Mouse (Mus musculus): Measurements from ENCODE around the gene Ttc28. TPM values are rescaled to one million over a fixed set of nuclear protein-coding genes. Genes with fewer than 3 reads are reported as not detected.
"Not testable (repeated sequence)": the region's sequence is repeated elsewhere in the genome, so short reads cannot be mapped to it uniquely, and the experiment has no call there.

Gene Ttc28
- total RNA-seq, 2 experiments from 2014 or later = 10.2 to 11.7 TPM

DNA sequence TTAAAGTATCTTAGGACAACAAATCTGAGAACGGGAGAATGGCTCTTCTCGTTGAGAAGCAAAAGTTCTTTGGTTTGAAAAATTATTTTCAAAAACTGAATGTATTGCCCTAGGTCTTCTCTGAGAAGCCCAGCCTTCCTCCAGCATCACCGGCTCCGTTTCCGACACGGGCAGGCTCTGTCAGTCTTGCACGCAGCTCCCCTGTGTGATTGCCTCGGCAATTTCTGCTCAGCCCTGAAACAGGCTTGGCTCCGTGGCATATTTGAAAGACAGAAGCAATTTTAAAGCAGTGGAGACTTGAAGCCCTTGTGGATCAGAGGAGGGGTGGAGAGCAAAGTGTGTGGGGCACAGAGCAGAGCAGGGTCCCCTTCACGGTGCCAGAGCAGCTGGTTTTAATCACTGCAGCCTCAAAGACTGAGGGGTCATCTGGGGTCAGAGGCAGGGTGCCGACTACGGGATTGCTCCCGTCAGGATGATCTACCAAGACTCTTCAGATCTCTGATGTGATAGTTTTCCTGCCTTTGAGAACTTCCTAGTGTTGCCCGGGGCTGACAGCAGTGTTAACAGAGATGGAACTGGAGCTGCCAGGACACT lies 363.9 kb downstream of the Ttc28 start:
- DNase-seq (ENCODE audit: low spot score in 2 of 2) = no peak
- Histone ChIP-seq H3K4me3 (no peak overlapping the region), H3K27ac (no peak overlapping the region)
- TF ChIP-seq CTCF (conservative IDR thresholded peaks at IDR 0.05) = no peak

DNA sequence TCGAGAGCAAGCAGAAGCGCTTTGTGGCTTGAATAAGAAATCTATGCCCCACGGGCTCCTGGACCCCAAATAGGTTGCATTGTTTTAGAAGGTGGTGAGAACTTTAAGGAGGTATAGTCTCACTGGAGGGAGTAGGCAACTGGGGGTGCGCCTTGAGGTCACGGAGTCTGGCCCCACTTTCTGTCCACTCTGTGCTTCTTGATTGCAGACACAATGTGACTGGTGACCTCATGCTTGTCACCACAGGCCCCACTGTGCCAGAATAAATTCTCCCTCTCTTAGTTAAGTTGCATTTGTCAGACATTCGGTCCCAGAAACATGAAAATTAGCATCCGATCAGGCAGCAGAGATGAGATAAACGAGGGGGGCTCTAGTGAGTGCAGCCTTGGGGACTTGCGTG lies 364.5 kb downstream of the Ttc28 start:
- TF ChIP-seq CTCF (conservative IDR thresholded peaks at IDR 0.05) = no peak
- DNase-seq (ENCODE audit: low spot score in 2 of 2) = no peak
- no peak overlapping the region for H3K27ac ChIP-seq
- H3K4me3 ChIP-seq = no peak overlapping the region

DNA sequence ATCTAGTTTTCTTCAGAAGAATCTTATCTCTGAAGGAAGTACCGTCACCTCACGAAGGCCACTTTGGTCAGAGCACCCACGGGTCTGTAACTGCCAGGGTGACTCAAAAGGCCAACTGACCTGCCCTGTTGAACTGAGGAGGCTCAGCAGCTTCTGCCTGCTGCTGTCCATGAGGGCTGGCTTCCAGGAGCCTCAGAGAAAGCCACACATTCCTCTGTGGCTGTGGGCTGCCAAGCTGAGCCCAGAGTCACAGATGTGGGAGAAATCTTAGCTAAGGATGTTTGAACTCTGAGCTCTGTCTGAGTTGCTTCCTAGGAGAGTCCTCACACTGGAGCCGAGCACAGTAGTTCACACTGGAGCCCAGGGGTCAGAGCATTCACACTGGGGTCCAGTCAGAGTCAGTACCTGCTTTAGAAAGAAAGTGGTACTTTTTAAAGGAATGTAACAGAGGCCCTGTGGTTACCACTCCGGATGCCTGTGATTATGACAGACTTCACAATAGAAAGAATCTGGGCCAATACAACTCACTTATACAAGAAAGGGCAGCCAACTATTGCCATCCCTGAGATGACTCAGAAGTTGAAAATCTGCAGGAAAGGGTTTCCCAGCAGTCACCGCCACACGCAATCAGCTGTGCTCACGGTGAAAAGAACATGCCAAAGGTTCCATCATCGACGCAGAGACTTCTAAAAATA lies 368.1 kb downstream of the Ttc28 start:
- Histone ChIP-seq H3K4me3 (no peak overlapping the region), H3K27ac (no peak overlapping the region)
- TF ChIP-seq CTCF (conservative IDR thresholded peaks at IDR 0.05) = no peak
- no peak for DNase-seq (ENCODE audit: low spot score in 2 of 2)

DNA sequence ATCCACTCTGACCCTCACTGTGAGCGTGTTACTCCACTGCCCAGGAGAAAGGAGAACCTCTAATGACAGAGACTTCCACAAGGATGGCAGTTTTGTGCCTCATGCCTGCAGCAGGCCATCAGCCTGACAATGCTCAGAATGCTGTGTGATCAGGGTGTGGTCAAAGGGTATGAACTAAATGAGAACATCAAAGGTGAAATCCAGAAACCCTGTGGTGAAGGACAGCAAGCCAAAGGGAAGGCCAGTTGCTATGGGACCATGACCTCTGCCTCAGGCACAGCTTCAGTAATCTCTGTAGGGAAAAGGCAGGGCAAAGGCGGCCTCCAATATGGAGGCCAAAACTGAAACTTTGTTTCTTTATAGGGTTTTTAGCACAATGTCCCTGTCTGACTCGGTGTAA lies 372.5 kb downstream of the Ttc28 start:
- no peak overlapping the region for H3K27ac ChIP-seq
- no peak overlapping the region for H3K4me3 ChIP-seq
- DNase-seq (ENCODE audit: low spot score in 2 of 2) = no peak
- no peak for TF ChIP-seq CTCF (conservative IDR thresholded peaks at IDR 0.05)

DNA sequence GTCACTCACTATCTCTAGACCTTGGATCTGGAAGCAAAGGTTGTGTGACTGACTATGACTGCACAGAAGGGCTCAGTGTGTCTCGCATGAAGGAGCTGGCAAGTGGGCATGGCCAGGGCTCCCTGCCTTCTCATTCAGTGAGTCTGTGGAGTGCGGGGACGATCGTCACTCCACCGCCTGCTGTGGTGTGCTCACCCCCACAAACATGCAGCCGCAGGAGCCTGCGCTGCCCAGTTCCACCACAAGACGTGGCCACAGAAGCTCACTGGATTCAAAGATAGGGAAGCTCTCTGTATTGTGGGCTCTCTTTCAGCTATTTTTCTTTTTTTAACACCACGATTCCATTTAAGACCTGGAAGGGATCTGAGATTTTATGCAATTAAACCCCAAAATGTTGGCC lies 374.8 kb downstream of the Ttc28 start:
- no peak overlapping the region for H3K27ac ChIP-seq
- no peak for DNase-seq (ENCODE audit: low spot score in 2 of 2)

DNA sequence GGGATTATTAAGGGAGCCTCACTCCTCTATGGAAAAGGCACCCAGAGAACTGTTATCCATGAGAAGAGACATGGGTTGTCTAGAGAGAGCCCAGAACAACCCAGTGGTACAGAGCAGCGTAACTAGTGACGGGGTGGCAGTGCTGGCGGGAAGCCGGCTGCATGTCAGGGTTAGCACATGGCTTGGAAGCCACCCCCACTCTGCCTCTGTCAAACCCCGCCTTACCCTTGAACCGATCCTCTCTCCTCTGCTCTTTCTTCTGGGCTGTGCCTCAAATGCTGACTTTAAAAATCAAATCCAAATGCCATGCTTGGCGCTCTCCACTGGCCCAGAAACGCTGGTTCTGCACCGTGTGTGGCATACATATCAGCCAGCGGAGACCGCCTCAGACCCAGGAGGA lies 375.2 kb downstream of the Ttc28 start:
- Histone ChIP-seq H3K4me3 (no peak overlapping the region), H3K27ac (no peak overlapping the region)
- no peak for TF ChIP-seq CTCF (conservative IDR thresholded peaks at IDR 0.05)
- DNase-seq (ENCODE audit: low spot score in 2 of 2) = peak in 1 of 2 experiments; percentile 18

More for the DNA sequence above, 374.8 kb downstream of the Ttc28 start:
- H3K4me3 ChIP-seq = no peak overlapping the region
- no peak for TF ChIP-seq CTCF (conservative IDR thresholded peaks at IDR 0.05)

DNA sequence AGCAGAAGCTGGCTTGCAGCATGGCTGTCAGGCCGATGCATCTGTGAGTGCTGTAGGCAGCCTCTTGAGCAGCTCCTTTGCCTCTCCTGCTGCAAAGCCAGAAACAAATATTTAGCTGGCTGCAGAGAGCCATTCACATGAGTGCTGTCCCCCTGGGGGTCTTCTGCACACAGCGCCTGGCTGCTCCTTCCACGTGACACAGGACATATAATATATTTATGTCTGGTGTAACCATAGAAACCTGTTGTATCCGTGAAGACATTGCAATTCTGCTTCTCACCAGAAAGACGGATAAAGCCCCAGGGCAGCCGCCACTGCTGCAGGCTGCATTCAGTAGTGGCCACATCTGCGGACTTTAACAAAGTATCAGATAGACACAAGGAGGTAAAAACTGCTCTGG lies 376.6 kb downstream of the Ttc28 start:
- H3K4me3 ChIP-seq = no peak overlapping the region
- no peak overlapping the region for H3K27ac ChIP-seq
- no peak for DNase-seq (ENCODE audit: low spot score in 2 of 2)
- TF ChIP-seq CTCF (conservative IDR thresholded peaks at IDR 0.05) = no peak

DNA sequence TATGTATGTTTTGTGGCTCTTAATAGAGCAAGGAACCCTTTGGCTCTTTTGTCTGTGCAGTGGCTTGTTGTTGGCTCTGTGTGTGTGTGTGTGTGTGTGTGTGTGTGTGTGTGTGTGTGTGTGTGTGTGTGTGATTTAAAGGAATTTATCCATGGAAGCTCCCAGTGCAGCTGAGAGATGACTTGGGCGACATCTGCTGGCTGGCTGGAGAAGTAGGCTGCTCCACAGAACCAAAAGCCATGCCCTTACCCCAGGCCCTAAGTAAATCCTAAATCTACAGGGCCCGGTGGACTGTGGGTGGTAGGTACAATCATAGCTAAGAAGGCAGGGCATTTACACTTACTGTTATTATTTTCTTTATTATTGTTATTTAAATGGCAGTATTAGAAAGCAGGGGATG lies 377.5 kb downstream of the Ttc28 start:
- TF ChIP-seq CTCF (conservative IDR thresholded peaks at IDR 0.05) = peak; percentile 75
- no peak overlapping the region for H3K27ac ChIP-seq
- H3K4me3 ChIP-seq = no peak overlapping the region
- peak; percentile 49 to 69 for DNase-seq (ENCODE audit: low spot score in 2 of 2)

DNA sequence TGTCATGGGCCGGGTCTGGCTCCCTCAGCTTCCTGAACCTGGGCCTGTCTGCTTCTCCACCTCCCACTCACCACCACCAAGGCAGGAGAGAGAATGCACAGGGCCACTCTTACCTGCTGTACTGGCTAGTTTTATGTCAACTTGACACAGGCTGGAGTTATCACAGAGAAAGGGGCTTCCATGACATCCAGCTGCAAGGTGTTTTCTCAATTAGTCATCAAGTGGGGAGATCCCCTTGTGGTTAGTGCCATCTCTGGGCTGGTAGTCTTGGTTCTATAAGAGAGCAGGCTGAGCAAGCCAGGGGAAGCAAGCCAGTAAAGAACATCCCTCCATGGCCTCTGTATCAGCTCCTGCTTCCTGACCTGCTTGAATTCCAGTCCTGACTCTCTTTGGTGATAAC lies 381.6 kb downstream of the Ttc28 start:
- not testable (repeated sequence) for H3K27ac ChIP-seq; DNase-seq (ENCODE audit: low spot score in 2 of 2); H3K4me3 ChIP-seq

DNA sequence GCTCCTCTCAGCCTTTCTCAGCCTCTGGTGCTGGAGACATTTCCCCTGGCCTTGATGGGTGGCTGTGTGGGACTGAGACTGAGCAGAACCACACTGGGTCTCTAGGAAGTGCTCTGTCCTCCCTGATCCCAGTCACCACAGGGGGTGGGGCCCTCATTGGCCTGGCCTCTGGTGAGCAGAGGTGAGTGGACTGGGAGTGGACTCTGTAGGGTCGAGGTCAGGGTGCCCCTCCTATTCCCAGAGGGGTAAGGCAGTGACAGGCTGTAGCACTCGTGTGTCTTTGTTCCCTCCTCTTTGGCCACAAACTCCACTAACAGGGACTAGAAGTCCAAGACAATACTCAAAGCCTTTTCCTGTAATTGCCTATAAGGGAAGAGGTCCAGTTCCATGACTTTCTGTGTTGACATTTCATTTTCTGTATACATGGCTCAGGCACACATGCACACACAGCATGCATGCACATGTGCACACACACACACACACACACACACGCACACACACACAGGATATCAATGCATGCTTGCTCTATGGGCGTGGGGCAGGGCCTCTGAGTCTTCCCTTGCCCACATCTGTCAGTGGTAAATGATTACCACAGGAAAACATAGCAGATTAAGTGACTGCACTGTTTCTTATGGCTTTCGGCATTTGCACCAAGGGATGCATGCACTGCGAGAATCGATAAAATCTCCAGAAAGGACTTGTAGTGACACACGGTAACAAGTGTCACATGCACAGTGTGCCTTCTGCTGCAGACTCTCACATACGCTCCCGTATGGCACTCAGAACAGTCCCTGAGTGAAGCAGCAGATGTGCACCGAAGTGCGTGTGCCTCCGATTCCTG lies 382.4 kb downstream of the Ttc28 start:
- no peak for TF ChIP-seq CTCF (conservative IDR thresholded peaks at IDR 0.05)
- peak overlapping the region; percentile 78 for H3K27ac ChIP-seq
- DNase-seq (ENCODE audit: low spot score in 2 of 2) = no peak
- no peak overlapping the region for H3K4me3 ChIP-seq

DNA sequence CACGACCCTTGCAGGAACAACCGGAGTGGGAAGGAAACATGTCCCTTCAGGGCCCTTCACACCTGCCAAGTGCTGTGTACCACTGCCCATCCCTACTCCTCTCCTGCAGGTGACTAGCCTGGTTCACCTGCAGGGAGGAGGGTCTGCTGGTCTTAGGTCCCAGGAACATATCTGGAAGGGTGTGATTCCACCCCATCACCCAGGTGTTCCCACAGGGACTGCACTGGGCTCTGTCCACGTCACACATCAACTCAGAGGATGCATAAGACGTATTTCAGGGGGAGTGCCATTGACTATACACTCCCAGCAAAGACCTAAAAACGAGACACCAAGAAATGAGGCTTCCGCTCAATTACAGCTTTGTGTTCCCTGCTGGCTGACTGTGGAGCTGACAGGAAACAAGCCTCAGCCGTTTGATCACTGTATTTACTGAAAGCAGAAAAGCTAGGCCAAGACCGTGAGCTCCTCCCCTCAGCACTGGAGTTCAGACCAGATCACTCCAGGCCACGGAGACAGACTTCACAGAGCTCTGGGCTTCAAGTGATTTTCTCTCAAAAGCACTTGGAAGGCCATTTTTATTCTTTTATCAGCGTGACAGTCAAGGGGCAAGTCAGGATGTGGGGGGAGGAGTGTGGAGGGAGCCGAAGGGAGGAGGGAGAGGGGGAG lies 383.1 kb downstream of the Ttc28 start:
- Histone ChIP-seq H3K4me3 (no peak overlapping the region), H3K27ac (peak overlapping the region; percentile 78)
- TF ChIP-seq CTCF (conservative IDR thresholded peaks at IDR 0.05) = peak; percentile 54
- no peak for DNase-seq (ENCODE audit: low spot score in 2 of 2)

DNA sequence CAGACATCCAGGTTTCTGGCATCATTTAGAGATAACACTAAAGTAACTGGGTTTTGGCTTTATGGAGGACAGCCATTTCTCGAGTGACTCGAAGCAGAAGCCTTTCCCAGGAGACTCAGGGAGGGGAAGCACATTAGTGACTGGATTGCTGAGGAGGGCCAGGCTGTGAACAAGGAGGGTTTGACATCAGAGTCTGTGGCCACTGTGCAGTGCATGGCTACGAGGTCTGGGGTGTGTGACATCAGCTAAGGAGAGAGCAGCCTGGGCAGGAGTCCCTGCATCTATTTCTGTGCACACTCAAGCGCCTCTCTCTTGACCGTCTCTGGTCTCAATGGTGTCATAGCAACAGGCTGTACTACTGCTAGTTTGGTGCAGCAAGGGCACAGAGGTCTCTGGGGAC lies 383.8 kb downstream of the Ttc28 start:
- no peak overlapping the region for H3K4me3 ChIP-seq
- no peak for TF ChIP-seq CTCF (conservative IDR thresholded peaks at IDR 0.05)
- H3K27ac ChIP-seq = peak overlapping the region; percentile 23; the same call in 1 of the 2 replicates
- no peak for DNase-seq (ENCODE audit: low spot score in 2 of 2)

DNA sequence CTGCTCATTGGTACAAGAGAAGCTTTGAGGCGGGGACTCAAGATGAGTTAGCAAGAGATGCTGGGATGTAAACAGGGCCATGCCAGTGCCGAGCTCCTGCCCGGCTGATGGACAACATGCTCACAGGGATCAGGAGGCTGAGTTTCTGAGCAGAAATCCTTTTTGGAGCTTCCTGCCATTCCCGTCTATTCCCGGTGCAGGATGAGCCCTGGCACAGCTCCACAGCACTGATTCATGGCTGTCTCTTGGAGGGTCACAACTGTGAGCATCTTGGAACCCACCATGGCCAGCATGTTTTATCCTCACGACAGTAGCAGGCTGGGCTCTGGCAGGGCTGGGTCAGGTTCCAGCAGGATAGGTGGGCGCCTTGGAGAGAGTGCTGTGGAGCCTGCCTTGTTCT lies 384.9 kb downstream of the Ttc28 start:
- no peak overlapping the region for H3K27ac ChIP-seq
- DNase-seq (ENCODE audit: low spot score in 2 of 2) = no peak
- no peak for TF ChIP-seq CTCF (conservative IDR thresholded peaks at IDR 0.05)
- no peak overlapping the region for H3K4me3 ChIP-seq
